Mouse (Mus musculus) liver, adult 2 months (tissue): Measurements from ENCODE around the gene Dnaja3.

Experiments
- CTCF ChIP-seq: fragments of 200-500 bp; IDR thresholded peaks from 2 replicates; pipeline ENCODE4 v1.5.1; 2011; ENCODE audit warnings: low read depth, low read length, control low read depth
- POLR2A ChIP-seq: fragments of 200-500 bp; IDR thresholded peaks from 2 replicates; pipeline ENCODE4 v1.6.1; 2011; ENCODE audit warnings: low read length, control low read depth; ENCODE audit not compliant: insufficient read depth; ENCODE audit errors: extremely low read depth

DNA sequence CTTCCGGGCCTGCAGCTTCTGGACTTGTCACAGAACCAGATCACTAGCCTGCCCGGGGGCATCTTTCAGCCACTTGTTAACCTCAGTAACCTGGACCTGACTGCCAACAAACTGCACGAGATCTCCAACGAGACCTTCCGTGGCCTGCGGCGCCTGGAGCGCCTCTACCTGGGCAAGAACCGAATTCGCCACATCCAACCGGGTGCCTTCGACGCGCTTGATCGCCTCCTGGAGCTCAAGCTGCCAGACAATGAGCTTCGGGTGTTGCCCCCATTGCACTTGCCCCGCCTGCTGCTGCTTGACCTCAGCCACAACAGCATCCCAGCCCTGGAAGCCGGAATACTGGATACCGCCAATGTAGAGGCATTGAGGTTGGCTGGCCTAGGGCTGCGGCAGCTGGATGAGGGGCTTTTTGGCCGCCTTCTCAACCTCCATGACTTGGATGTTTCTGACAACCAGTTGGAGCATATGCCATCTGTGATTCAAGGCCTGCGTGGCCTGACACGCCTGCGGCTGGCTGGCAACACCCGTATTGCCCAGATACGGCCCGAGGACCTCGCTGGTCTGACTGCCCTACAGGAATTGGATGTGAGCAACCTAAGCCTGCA, 8.7 kb downstream of the Dnaja3 start:
- TF ChIP-seq CTCF = no peak
- no peak for TF ChIP-seq POLR2A
